Mouse (Mus musculus): ENCODE results near the gene Shisal1. TPM values are rescaled to one million over a fixed set of nuclear protein-coding genes. Genes with fewer than 3 reads are reported as not detected.

Gene Shisal1
- polyA plus RNA-seq, 1 experiment from 2014 or later: 8.3 TPM

DNA sequence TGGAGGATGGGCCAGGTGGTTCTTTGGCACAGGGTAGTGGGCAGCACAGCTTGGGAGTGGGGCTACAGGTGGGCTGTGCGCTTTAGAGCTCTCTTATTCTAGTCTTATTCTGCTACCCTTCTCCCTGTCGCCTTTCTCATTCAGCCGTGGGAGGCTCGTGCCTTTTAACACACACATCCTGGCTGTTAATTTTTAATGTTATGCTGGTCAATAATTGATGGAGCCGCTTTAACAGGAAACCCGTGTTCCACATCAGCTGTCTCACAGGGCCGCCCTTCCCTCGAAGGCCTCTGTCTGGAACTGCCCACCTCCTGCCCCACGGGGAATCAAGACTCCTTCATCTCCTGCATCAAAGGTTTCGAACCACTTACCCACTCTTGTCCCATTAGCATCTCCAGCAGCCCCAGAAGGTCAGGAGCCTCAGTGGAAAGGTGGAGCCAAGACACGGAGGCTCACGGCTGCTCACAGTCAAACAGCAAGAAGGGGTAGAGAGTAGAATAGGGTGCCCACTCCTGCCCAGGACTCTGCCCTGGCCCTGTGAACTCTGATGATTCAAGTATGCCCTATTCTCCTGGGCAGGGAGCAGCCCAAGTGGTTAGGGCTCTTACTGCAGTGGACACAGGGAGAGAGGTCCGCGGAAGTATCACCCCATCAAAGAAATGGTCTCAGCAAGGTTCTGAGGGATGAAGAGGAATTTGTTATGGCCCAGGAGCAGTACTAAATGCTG is 51.4 kb downstream of the Shisal1 start:
- no peak for ATAC-seq (ENCODE audit: low FRiP score)
- Histone ChIP-seq H3K4me3 (ENCODE audit: low read depth, low read length) (no peak overlapping the region), H3K4me2 (no peak overlapping the region), H3K9me3 (ENCODE audit: control insufficient read depth, low read length) (no peaks in the 10 kb centered on the region), H3K4me1 (ENCODE audit: control insufficient read depth, insufficient read depth, low read length) (peaks cover 6% of the 10 kb centered on the region), H3K27ac (ENCODE audit: low read depth, low read length) (no peak overlapping the region; the same call in 1 of the 2 replicates), H3K36me3 (ENCODE audit: control insufficient read depth, insufficient read depth, low read length) (no peaks in the 10 kb centered on the region), H3K27me3 (ENCODE audit: control insufficient read depth, insufficient read depth, low read length) (no peaks in the 10 kb centered on the region), H3K9ac (ENCODE audit: low read length) (no peak overlapping the region)
- DNase-seq (ENCODE audit: low spot score, missing footprints): no peak
- 83% methylated on average over 14 of the region's 14 CpGs for WGBS

GRCm38 (mm10) chr15:84393341-84393740 is 53.6 kb downstream of the Shisal1 start:
- H3K4me2 ChIP-seq: no peak overlapping the region
- DNase-seq (ENCODE audit: low spot score, missing footprints): no peak
- H3K9me3 ChIP-seq (ENCODE audit: control insufficient read depth, low read length): no peaks in the 10 kb centered on the region; the same call in 1 of the 2 replicates
- H3K9ac ChIP-seq (ENCODE audit: low read length): no peak overlapping the region
- no peak overlapping the region for H3K4me3 ChIP-seq (ENCODE audit: low read depth, low read length)
- H3K27ac ChIP-seq (ENCODE audit: low read depth, low read length): no peak overlapping the region
- no peaks in the 10 kb centered on the region for H3K36me3 ChIP-seq (ENCODE audit: control insufficient read depth, insufficient read depth, low read length)
- H3K27me3 ChIP-seq (ENCODE audit: control insufficient read depth, insufficient read depth, low read length): no peaks in the 10 kb centered on the region
- WGBS: 55% methylated on average over 6 of the region's 6 CpGs
- H3K4me1 ChIP-seq (ENCODE audit: control insufficient read depth, insufficient read depth, low read length): peaks cover 3% of the 10 kb centered on the region; the same call in 1 of the 2 replicates
- no peak for ATAC-seq (ENCODE audit: low FRiP score)

DNA sequence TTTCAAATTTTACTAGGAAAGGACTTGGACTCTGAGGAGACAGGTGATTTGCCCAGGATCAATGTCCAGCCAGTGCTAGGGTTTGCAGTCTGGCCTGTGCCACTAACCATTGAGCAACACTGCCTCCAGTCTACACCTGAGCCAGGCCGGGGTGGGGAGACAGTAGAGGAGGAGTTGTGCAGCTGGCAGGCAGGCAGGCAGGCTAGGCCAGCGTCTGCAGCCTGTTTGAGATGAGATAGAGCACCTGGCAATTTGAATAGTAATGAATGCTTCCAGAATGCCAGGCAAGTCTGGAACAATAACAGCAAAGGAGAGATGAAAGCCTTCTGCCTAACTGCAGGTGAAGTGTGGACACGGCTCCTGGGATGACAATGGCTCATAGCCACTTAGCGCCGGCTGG is 54.1 kb downstream of the Shisal1 start:
- 82% methylated on average over 5 of the region's 5 CpGs for WGBS
- ATAC-seq (ENCODE audit: low FRiP score): no peak

GRCm38 (mm10) chr15:84392131-84392530 is 54.8 kb downstream of the Shisal1 start:
- Histone ChIP-seq H3K4me1 (ENCODE audit: control insufficient read depth, insufficient read depth, low read length) (peaks cover 3% of the 10 kb centered on the region; the same call in 1 of the 2 replicates), H3K4me2 (no peak overlapping the region), H3K4me3 (ENCODE audit: low read depth, low read length) (no peak overlapping the region), H3K36me3 (ENCODE audit: control insufficient read depth, insufficient read depth, low read length) (no peaks in the 10 kb centered on the region), H3K9me3 (ENCODE audit: control insufficient read depth, low read length) (peaks cover 5% of the 10 kb centered on the region), H3K27ac (ENCODE audit: low read depth, low read length) (no peak overlapping the region), H3K9ac (ENCODE audit: low read length) (no peak overlapping the region), H3K27me3 (ENCODE audit: control insufficient read depth, insufficient read depth, low read length) (no peaks in the 10 kb centered on the region)
- 96% methylated on average over 4 of the region's 4 CpGs for WGBS
- no peak for DNase-seq (ENCODE audit: low spot score, missing footprints)
- no peak for ATAC-seq (ENCODE audit: low FRiP score)

More for the DNA sequence above, 54.1 kb downstream of the Shisal1 start:
- no peak overlapping the region for H3K9ac ChIP-seq (ENCODE audit: low read length)
- no peaks in the 10 kb centered on the region for H3K27me3 ChIP-seq (ENCODE audit: control insufficient read depth, insufficient read depth, low read length)
- H3K4me1 ChIP-seq (ENCODE audit: control insufficient read depth, insufficient read depth, low read length): peaks cover 3% of the 10 kb centered on the region; the same call in 1 of the 2 replicates
- H3K4me2 ChIP-seq: no peak overlapping the region
- H3K9me3 ChIP-seq (ENCODE audit: control insufficient read depth, low read length): peaks cover under 1% of the 10 kb centered on the region; the same call in 1 of the 2 replicates
- H3K27ac ChIP-seq (ENCODE audit: low read depth, low read length): no peak overlapping the region
- H3K4me3 ChIP-seq (ENCODE audit: low read depth, low read length): no peak overlapping the region
- no peak for DNase-seq (ENCODE audit: low spot score, missing footprints)
- H3K36me3 ChIP-seq (ENCODE audit: control insufficient read depth, insufficient read depth, low read length): no peaks in the 10 kb centered on the region

- no peak for ATAC-seq (ENCODE audit: low FRiP score)
- WGBS: 96% methylated on average over 8 of the region's 8 CpGs
- H3K4me1 ChIP-seq (ENCODE audit: control insufficient read depth, insufficient read depth, low read length): no peaks in the 10 kb centered on the region
- H3K4me2 ChIP-seq: no peak overlapping the region
- H3K9ac ChIP-seq (ENCODE audit: low read length): no peak overlapping the region
- H3K4me3 ChIP-seq (ENCODE audit: low read depth, low read length): no peak overlapping the region
- no peak overlapping the region for H3K27ac ChIP-seq (ENCODE audit: low read depth, low read length)
- no peaks in the 10 kb centered on the region for H3K27me3 ChIP-seq (ENCODE audit: control insufficient read depth, insufficient read depth, low read length)
- peaks cover 5% of the 10 kb centered on the region for H3K9me3 ChIP-seq (ENCODE audit: control insufficient read depth, low read length)
- DNase-seq (ENCODE audit: low spot score, missing footprints): no peak
- 0 out of 2 replicates have a peak, but pooled peaks cover 2% of the 10 kb centered on the region for H3K36me3 ChIP-seq (ENCODE audit: control insufficient read depth, insufficient read depth, low read length)
Observed at GRCm38 (mm10) chr15:84388698-84389131, 58.2 kb downstream of the Shisal1 start.

GRCm38 (mm10) chr15:84385995-84386565 is 60.8 kb downstream of the Shisal1 start:
- 90% methylated on average over 8 of the region's 8 CpGs for WGBS
- H3K4me1 ChIP-seq (ENCODE audit: control insufficient read depth, insufficient read depth, low read length): no peaks in the 10 kb centered on the region
- H3K4me2 ChIP-seq: no peak overlapping the region
- H3K27ac ChIP-seq (ENCODE audit: low read depth, low read length): no peak overlapping the region
- no peak overlapping the region for H3K4me3 ChIP-seq (ENCODE audit: low read depth, low read length)
- no peak overlapping the region for H3K9ac ChIP-seq (ENCODE audit: low read length)
- peaks cover 5% of the 10 kb centered on the region for H3K9me3 ChIP-seq (ENCODE audit: control insufficient read depth, low read length)
- DNase-seq (ENCODE audit: low spot score, missing footprints): no peak
- no peaks in the 10 kb centered on the region for H3K27me3 ChIP-seq (ENCODE audit: control insufficient read depth, insufficient read depth, low read length)
- 0 out of 2 replicates have a peak, but pooled peaks cover 2% of the 10 kb centered on the region for H3K36me3 ChIP-seq (ENCODE audit: control insufficient read depth, insufficient read depth, low read length)
- no peak for ATAC-seq (ENCODE audit: low FRiP score)

- Histone ChIP-seq H3K27ac (ENCODE audit: low read depth, low read length) (no peak overlapping the region), H3K4me3 (ENCODE audit: low read depth, low read length) (no peak overlapping the region), H3K9me3 (ENCODE audit: control insufficient read depth, low read length) (peaks cover 5% of the 10 kb centered on the region), H3K4me2 (no peak overlapping the region), H3K9ac (ENCODE audit: low read length) (no peak overlapping the region), H3K27me3 (ENCODE audit: control insufficient read depth, insufficient read depth, low read length) (no peaks in the 10 kb centered on the region), H3K4me1 (ENCODE audit: control insufficient read depth, insufficient read depth, low read length) (no peaks in the 10 kb centered on the region), H3K36me3 (ENCODE audit: control insufficient read depth, insufficient read depth, low read length) (0 out of 2 replicates have a peak, but pooled peaks cover 2% of the 10 kb centered on the region)
- WGBS: 94% methylated on average over 9 of the region's 9 CpGs
- ATAC-seq (ENCODE audit: low FRiP score) (no peak), DNase-seq (ENCODE audit: low spot score, missing footprints) (no peak)
Observed at GRCm38 (mm10) chr15:84384066-84384465, 62.8 kb downstream of the Shisal1 start.

GRCm38 (mm10) chr15:84380181-84380580 is 66.7 kb downstream of the Shisal1 start:
- H3K4me2 ChIP-seq: no peak overlapping the region
- ATAC-seq (ENCODE audit: low FRiP score) (no peak), DNase-seq (ENCODE audit: low spot score, missing footprints) (no peak)
- H3K27ac ChIP-seq (ENCODE audit: low read depth, low read length): no peak overlapping the region
- no peaks in the 10 kb centered on the region for H3K4me1 ChIP-seq (ENCODE audit: control insufficient read depth, insufficient read depth, low read length)
- no peak overlapping the region for H3K9ac ChIP-seq (ENCODE audit: low read length)
- no peaks in the 10 kb centered on the region for H3K36me3 ChIP-seq (ENCODE audit: control insufficient read depth, insufficient read depth, low read length)
- H3K9me3 ChIP-seq (ENCODE audit: control insufficient read depth, low read length): peaks cover 2% of the 10 kb centered on the region; the same call in 1 of the 2 replicates
- no peaks in the 10 kb centered on the region for H3K27me3 ChIP-seq (ENCODE audit: control insufficient read depth, insufficient read depth, low read length)
- 82% methylated on average over 10 of the region's 10 CpGs for WGBS
- no peak overlapping the region for H3K4me3 ChIP-seq (ENCODE audit: low read depth, low read length)

GRCm38 (mm10) chr15:84378734-84379133 is 68.2 kb downstream of the Shisal1 start:
- DNase-seq (ENCODE audit: low spot score, missing footprints): no peak
- no peak overlapping the region for H3K9ac ChIP-seq (ENCODE audit: low read length)
- H3K27ac ChIP-seq (ENCODE audit: low read depth, low read length): no peak overlapping the region
- 84% methylated on average over 9 of the region's 9 CpGs for WGBS
- H3K4me2 ChIP-seq: no peak overlapping the region
- no peaks in the 10 kb centered on the region for H3K4me1 ChIP-seq (ENCODE audit: control insufficient read depth, insufficient read depth, low read length)
- H3K4me3 ChIP-seq (ENCODE audit: low read depth, low read length): no peak overlapping the region
- no peaks in the 10 kb centered on the region for H3K36me3 ChIP-seq (ENCODE audit: control insufficient read depth, insufficient read depth, low read length)
- peaks cover 13% of the 10 kb centered on the region; the same call in 1 of the 2 replicates for H3K9me3 ChIP-seq (ENCODE audit: control insufficient read depth, low read length)
- no peak for ATAC-seq (ENCODE audit: low FRiP score)
- H3K27me3 ChIP-seq (ENCODE audit: control insufficient read depth, insufficient read depth, low read length): no peaks in the 10 kb centered on the region
